Comparison of ENCODE assay signal across 8 mouse cellular contexts in the genomic region with DNA sequence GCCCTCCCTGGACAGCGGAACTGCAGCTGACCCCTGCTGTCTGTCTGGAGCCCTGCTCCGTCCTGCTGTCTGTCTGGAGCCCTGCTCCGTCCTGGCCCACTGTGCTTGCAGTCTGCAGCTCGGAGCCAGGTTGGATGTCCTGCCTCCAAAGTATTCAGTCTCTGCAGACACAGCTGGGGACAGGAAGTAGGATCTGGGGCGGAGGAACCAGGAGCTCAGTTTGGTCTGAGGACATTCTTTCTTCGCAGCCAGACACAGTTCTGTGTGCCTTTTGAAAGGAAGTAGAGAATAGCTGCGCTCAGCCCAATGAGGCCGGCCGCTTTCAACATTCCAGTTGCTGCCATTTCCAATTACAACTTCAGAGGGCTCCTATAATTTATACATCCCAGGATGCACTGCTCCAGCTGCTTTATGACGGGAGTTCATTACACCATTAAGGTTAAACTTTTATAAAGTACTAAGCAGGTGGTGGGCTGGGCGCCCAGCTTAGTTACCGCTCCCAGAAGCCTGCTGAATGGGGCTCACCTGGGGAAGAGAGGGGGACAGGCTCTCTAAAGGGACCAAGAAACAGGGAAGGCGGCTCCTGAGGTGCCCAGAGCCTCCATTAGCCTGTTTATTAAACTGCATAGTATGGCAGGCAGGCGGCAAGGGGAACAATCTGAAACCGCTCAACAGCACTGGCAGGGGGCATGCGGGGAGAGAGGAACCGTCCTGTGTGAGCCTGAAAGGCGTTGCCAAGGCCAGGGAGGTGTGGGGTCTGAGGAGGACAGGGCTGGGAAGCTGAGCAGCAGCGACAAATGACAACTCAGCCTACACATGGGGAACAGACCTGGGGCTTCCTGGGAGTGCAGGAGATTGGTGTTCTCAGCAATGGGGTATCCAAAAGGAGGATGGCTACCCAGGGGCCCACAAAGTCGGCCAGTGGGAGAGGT. TPM values are rescaled to one million over a fixed set of nuclear protein-coding genes. Genes with fewer than 3 reads are reported as not detected.
DNase-seq lines count a peak whose midpoint lies in the region; ATAC-seq and TF ChIP-seq lines count a peak whose summit lies in the region.

No protein-coding gene starts in this region.

- WGBS in neural tube, embryonic 11.5 days = 27% methylated on average over 20 of the region's 20 CpGs
- WGBS in forebrain, postnatal 0 days = 24% methylated on average over 20 of the region's 20 CpGs
- 30% methylated on average over 20 of the region's 20 CpGs for WGBS in hindbrain, embryonic 15.5 days
- WGBS in limb, embryonic 13.5 days = 14% methylated on average over 20 of the region's 20 CpGs
- 20% methylated on average over 20 of the region's 20 CpGs for WGBS in neural tube, embryonic 15.5 days

- no peak; the same call in 1 of the 2 replicates for ATAC-seq in neural tube, embryonic 11.5 days (ENCODE audit: insufficient read depth, low FRiP score, low TSS enrichment)
- peak; percentile 46 for ATAC-seq in forebrain, postnatal 0 days
- ATAC-seq in hindbrain, embryonic 15.5 days (ENCODE audit: low FRiP score, low read depth) = peak; percentile 13; the same call in 1 of the 2 replicates
- ATAC-seq in limb, embryonic 13.5 days (ENCODE audit: low FRiP score, low read depth) = peak; percentile 63
- ATAC-seq in neural tube, embryonic 15.5 days (ENCODE audit: low FRiP score) = peak; percentile 16; the same call in 1 of the 2 replicates

- no peak for TF ChIP-seq CTCF in forebrain, postnatal 0 days (IDR thresholded peaks at IDR 0.05; ENCODE audit: low read depth)

- H3K27ac ChIP-seq in neural tube, embryonic 11.5 days (ENCODE audit: low read depth, low read length) = peak overlapping the region; percentile 15
- H3K27ac ChIP-seq in forebrain, postnatal 0 days (ENCODE audit: low read depth, low read length) = peak overlapping the region; percentile 35
- H3K27ac ChIP-seq in hindbrain, embryonic 15.5 days (replicated peaks) = peak overlapping the region; percentile 66
- peak overlapping the region; percentile 85 for H3K27ac ChIP-seq in limb, embryonic 13.5 days
- peak overlapping the region; percentile 65 for H3K27ac ChIP-seq in neural tube, embryonic 15.5 days (replicated peaks)

- H3K4me3 ChIP-seq in neural tube, embryonic 11.5 days (ENCODE audit: low read depth, low read length) = no peak overlapping the region
- no peak overlapping the region for H3K4me3 ChIP-seq in forebrain, postnatal 0 days (ENCODE audit: low read depth, low read length)
- no peak overlapping the region for H3K4me3 ChIP-seq in hindbrain, embryonic 15.5 days
- peak overlapping the region; percentile 14; the same call in 1 of the 2 replicates for H3K4me3 ChIP-seq in limb, embryonic 13.5 days
- no peak overlapping the region for H3K4me3 ChIP-seq in neural tube, embryonic 15.5 days (replicated peaks)

- H3K36me3 ChIP-seq in neural tube, embryonic 11.5 days (ENCODE audit: control insufficient read depth, insufficient read depth, low read length) = no peaks in the 10 kb centered on the region
- H3K36me3 ChIP-seq in forebrain, postnatal 0 days (ENCODE audit: insufficient read depth) = no peaks in the 10 kb centered on the region
- H3K36me3 ChIP-seq in hindbrain, embryonic 15.5 days = no peaks in the 10 kb centered on the region
- H3K36me3 ChIP-seq in limb, embryonic 13.5 days = no peaks in the 10 kb centered on the region
- no peaks in the 10 kb centered on the region for H3K36me3 ChIP-seq in neural tube, embryonic 15.5 days

- no peaks in the 10 kb centered on the region for H3K27me3 ChIP-seq in neural tube, embryonic 11.5 days (ENCODE audit: control insufficient read depth, insufficient read depth, low read length)
- no peaks in the 10 kb centered on the region for H3K27me3 ChIP-seq in forebrain, postnatal 0 days (ENCODE audit: insufficient read depth, low read length)
- H3K27me3 ChIP-seq in hindbrain, embryonic 15.5 days = no peaks in the 10 kb centered on the region
- peaks cover 37% of the 10 kb centered on the region; the same call in 1 of the 2 replicates for H3K27me3 ChIP-seq in limb, embryonic 13.5 days
- H3K27me3 ChIP-seq in neural tube, embryonic 15.5 days (replicated peaks) = no peaks in the 10 kb centered on the region; the same call in none of the 2 replicates

- no peak for DNase-seq in neural tube, embryonic 11.5 days (ENCODE audit: low spot score)
- no peak for DNase-seq in neural tube, embryonic 10.5 days (ENCODE audit: extremely low spot score, low spot score)
- no peak for DNase-seq in forebrain, postnatal 0 days
- DNase-seq in urinary bladder, adult 2 months (ENCODE audit: low spot score) = no peak
- DNase-seq in adrenal gland, postnatal 10 days = no peak

- H3K9ac ChIP-seq in neural tube, embryonic 11.5 days (ENCODE audit: low read length) = no peak overlapping the region
- H3K9ac ChIP-seq in forebrain, postnatal 0 days = no peak overlapping the region
- H3K9ac ChIP-seq in hindbrain, embryonic 15.5 days = no peak overlapping the region
- peak overlapping the region; percentile 35; the same call in 1 of the 2 replicates for H3K9ac ChIP-seq in limb, embryonic 13.5 days
- no peak overlapping the region for H3K9ac ChIP-seq in neural tube, embryonic 15.5 days (replicated peaks)

- H3K9me3 ChIP-seq in neural tube, embryonic 11.5 days (ENCODE audit: control insufficient read depth, low read length) = no peaks in the 10 kb centered on the region
- no peaks in the 10 kb centered on the region for H3K9me3 ChIP-seq in forebrain, postnatal 0 days (ENCODE audit: low read length)
- H3K9me3 ChIP-seq in hindbrain, embryonic 15.5 days = no peaks in the 10 kb centered on the region
- no peaks in the 10 kb centered on the region for H3K9me3 ChIP-seq in limb, embryonic 13.5 days
- no peaks in the 10 kb centered on the region for H3K9me3 ChIP-seq in neural tube, embryonic 15.5 days (replicated peaks)

- 0 out of 2 replicates have a peak overlapping the region, but pooled peaks have one; percentile 1 for H3K4me2 ChIP-seq in neural tube, embryonic 11.5 days (ENCODE audit: low read depth)
- no peak overlapping the region for H3K4me2 ChIP-seq in forebrain, postnatal 0 days (ENCODE audit: low read depth)
- peak overlapping the region; percentile 38 for H3K4me2 ChIP-seq in hindbrain, embryonic 15.5 days
- H3K4me2 ChIP-seq in limb, embryonic 13.5 days (replicated peaks) = peak overlapping the region; percentile 55
- peak overlapping the region; percentile 35 for H3K4me2 ChIP-seq in neural tube, embryonic 15.5 days

- H3K4me1 ChIP-seq in neural tube, embryonic 11.5 days (ENCODE audit: control insufficient read depth, insufficient read depth, low read length) = peaks cover 30% of the 10 kb centered on the region
- H3K4me1 ChIP-seq in forebrain, postnatal 0 days (ENCODE audit: insufficient read depth) = 0 out of 2 replicates have a peak, but pooled peaks cover 16% of the 10 kb centered on the region
- H3K4me1 ChIP-seq in hindbrain, embryonic 15.5 days (replicated peaks) = peaks cover 49% of the 10 kb centered on the region
- peaks cover 61% of the 10 kb centered on the region for H3K4me1 ChIP-seq in limb, embryonic 13.5 days
- H3K4me1 ChIP-seq in neural tube, embryonic 15.5 days = peaks cover 66% of the 10 kb centered on the region

RNA-seq across cellular contexts. Expression of a gene that starts 9.8 kb away (rescaled TPM):
- polyA plus RNA-seq in neural tube, embryonic 11.5 days (2014; fragmentation: Nextera tagmentation; extraction: Ambion mirVana) = 3.2 and 3.4 TPM in 2 replicates
- 17.4 and 21.8 TPM in 2 replicates for total RNA-seq in forebrain, postnatal 0 days (2014; rRNA removed)
- 8.2 and 11.2 TPM in 2 replicates for polyA plus RNA-seq in forebrain, postnatal 0 days (2015; fragmentation: Nextera tagmentation; extraction: Ambion mirVana)
- 11.3 and 14.3 TPM in 2 replicates for polyA plus RNA-seq in hindbrain, embryonic 15.5 days (2015; fragmentation: Nextera tagmentation; extraction: Ambion mirVana)
- polyA plus RNA-seq in limb, embryonic 13.5 days (2015; fragmentation: Nextera tagmentation; extraction: Ambion mirVana) = 2.0 and 2.5 TPM in 2 replicates
- polyA plus RNA-seq in neural tube, embryonic 15.5 days (2015; fragmentation: Nextera tagmentation; extraction: Ambion mirVana) = 11.2 and 12.2 TPM in 2 replicates
- polyA plus RNA-seq in urinary bladder, adult 2 months (2012; rRNA removed) = 5.5 and 6.4 TPM in 2 replicates
- total RNA-seq in adrenal gland, postnatal 10 days (2021) = 1 to 10 TPM; 6.3 to 8.4 TPM

RNA-seq across cellular contexts. Expression of a gene that starts 54.3 kb away (rescaled TPM):
- 1.8 and 2.5 TPM in 2 replicates for polyA plus RNA-seq in neural tube, embryonic 11.5 days (2014; fragmentation: Nextera tagmentation; extraction: Ambion mirVana)
- total RNA-seq in forebrain, postnatal 0 days (2014; rRNA removed) = 0.54 and 0.81 TPM in 2 replicates
- 0.20 and 0.47 TPM in 2 replicates for polyA plus RNA-seq in forebrain, postnatal 0 days (2015; fragmentation: Nextera tagmentation; extraction: Ambion mirVana)
- 0.76 and 0.92 TPM in 2 replicates for polyA plus RNA-seq in hindbrain, embryonic 15.5 days (2015; fragmentation: Nextera tagmentation; extraction: Ambion mirVana)
- polyA plus RNA-seq in limb, embryonic 13.5 days (2015; fragmentation: Nextera tagmentation; extraction: Ambion mirVana) = 1.3 and 1.9 TPM in 2 replicates
- polyA plus RNA-seq in neural tube, embryonic 15.5 days (2015; fragmentation: Nextera tagmentation; extraction: Ambion mirVana) = 0.79 and 1.7 TPM in 2 replicates
- 3.8 and 4.3 TPM in 2 replicates for polyA plus RNA-seq in urinary bladder, adult 2 months (2012; rRNA removed)
- total RNA-seq in adrenal gland, postnatal 10 days (2021) = 1 to 10 TPM; 4.9 to 6.4 TPM

Comparison
In these comparisons a context has a peak if more than half of its experiments do, and no peak if none do; other contexts are left out.
1. H3K27ac ChIP-seq: peak in every context shown above with its lines; median percentile 85 in limb, embryonic 13.5 days; 66 in hindbrain, embryonic 15.5 days; 65 in neural tube, embryonic 15.5 days; 35 in forebrain, postnatal 0 days; 15 in neural tube, embryonic 11.5 days.